Mouse (Mus musculus): Measurements from ENCODE around the gene 4931440F15Rik.

The 4931440F15Rik gene

DNA sequence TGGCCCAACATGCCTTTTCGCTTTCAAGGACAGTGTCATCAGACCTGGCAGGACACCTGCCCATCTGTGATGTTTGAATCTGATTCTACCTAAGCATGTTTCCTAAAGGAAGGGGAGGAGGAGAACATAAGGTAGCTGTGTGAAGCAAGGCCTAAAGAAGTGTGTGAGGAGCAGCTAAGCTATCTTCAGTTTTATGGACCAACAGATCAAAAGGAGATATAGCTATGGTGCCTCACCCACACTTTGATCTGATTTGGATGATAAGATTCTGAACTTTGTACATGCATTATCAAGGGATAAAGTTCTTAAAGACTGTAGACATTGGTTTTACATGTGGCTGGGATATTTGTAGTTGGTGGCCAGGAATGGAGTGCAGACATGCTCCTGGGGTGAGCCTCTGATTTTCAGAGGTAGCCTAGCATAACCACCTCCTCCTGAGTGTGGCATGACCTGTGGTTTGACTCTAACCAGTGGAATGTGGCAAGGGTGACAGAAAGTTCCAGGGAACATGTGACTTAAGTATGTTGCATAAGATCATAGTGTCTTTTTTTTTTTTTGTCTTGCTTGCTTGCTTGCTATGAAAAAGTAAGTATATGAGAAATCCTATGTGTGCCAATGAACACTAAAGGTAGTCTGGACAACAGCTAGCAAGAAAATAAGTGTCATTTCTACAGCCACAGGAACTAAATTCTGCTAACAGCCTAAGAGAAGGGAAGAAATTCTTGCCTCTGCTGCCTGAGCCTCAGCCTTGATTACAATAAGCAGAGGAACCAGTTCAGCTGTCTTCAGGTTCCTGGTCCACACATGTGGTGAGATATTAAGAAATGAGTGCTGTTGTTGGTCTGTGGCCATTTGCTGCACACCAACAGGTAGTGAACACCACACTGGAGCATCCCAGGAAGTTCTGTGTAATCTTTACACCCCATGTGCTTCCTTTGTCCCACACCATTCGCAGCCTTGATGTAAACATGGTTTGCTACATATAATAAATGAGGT is 23.7 kb downstream of the 4931440F15Rik start:
- DNase-seq (ENCODE audit: low spot score in 2 of 2), result no peak

DNA sequence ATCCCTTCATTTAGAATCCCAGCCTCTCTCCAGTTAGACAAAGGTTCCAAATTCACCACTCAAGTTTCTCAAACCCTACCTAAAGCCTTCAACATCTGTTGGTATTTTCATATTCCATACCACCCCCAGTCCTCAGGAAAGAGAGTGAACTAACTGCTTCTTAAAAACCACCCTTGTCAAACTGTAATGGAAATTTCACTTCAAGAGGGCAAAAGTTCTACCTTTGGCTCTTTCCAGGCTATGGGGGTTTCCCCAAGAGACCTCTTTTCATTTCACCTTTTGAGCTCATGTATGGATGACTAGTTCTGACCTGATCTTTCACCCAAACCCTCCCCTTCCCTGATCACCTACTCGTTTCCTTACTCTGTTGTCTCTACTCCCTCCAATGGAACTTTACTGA is 25.6 kb downstream of the 4931440F15Rik start:
- DNase-seq (ENCODE audit: low spot score in 2 of 2), result no peak

- peak in 1 of 2 experiments; percentile 81 for DNase-seq (ENCODE audit: low spot score in 2 of 2)
These were observed 30.4 kb downstream of the 4931440F15Rik start for GRCm38 (mm10) chr11:29795106-29795505.

- DNase-seq (ENCODE audit: low spot score in 2 of 2), result peak in 1 of 2 experiments; percentile 29
These were observed 31.0 kb downstream of the 4931440F15Rik start for GRCm38 (mm10) chr11:29794475-29794874.

DNA sequence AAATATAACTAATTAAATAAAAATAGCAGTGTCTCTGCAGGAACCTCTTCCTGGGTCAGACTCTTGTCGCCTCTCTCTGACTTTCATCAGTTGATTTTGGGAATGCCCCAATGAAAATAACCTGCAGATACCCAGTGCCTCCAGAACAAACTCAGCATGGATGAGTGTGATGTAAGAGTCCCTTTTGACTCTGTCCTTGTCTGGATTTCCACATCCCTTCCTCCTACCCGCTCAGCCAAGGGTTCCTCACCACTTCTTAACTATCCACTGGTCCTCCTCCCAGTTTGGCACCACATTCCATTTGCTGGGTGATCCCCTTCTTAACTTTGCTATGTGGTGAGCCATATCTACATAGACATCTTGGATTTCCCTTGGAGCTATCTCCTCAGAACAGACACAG is 34.7 kb downstream of the 4931440F15Rik start:
- DNase-seq (ENCODE audit: low spot score in 2 of 2), result no peak

DNA sequence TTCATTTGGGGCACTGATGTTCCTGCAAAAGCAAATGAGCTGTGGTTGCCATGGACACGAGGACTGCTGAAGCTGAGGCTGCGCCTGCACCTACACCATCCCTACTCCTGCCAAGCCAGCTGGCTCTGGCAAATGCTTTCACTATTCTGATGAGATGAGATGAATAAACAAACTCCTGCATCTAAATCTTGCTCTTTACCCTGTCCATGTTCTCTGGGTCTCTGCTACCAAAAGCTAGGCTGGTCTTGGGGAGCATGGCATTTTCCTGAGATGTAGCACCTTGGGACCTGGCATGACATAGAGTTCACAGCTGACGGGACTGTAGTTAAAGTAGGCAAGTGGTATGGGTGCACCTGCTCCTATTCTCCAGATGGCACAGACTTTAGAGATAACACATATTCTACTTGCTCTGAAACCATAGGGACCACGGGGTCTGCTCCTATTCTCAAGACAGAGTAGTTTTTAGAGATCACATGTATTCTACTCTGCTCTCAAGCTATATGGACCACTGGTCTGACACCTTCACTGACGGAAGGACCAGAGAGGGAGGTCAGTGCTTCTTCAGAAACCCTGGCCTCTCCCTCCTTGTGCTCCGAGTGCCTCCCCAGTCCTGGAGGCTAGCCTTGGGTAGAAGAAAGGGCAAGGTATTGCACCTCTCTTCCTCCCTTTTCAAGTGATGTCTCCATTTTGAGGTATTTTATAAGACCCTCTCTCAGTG is 36.4 kb downstream of the 4931440F15Rik start:
- DNase-seq (ENCODE audit: low spot score in 2 of 2), result peak; percentile 85 to 92

DNA sequence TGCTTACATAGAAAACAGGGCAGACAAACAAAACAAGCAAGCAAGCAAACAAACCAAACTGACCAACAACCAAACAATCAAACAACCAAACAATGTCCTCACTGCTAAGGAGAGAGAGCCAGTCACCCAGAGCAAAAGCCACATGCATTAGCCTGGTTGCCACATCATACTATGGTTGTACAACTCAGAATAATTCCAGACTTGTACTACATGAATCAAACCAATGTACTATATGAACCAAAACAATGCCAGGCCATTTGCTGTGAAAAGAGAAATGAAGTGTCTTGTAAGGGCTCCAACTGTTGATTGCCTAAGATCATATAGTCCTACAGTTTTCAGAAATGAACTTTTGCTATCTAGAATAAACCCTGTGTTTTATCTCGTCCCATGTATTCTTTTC is 37.0 kb downstream of the 4931440F15Rik start:
- DNase-seq (ENCODE audit: low spot score in 2 of 2), result no peak

DNA sequence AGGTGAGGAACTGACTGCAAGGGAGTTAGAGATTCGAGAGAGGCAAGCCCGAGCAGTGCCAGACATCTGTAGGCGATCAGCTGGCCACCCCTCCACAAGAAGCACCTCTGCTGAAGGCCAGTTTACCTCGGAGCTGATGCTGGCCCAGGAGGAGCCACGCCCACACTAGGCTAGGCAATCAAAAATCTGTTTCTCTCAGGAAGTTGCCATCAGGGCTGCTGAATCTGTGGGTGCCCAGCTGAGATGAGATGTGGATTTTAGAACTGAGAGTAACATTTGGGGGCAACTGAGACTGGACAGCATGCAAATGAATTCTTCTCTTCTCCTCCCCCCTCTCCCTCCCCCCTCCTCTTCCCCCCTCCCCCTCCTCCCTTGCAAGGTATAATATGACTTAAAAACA is 38.0 kb downstream of the 4931440F15Rik start:
- DNase-seq (ENCODE audit: low spot score in 2 of 2), result no peak

- no peak for DNase-seq (ENCODE audit: low spot score in 2 of 2)
These were observed 38.8 kb downstream of the 4931440F15Rik start for GRCm38 (mm10) chr11:29786583-29787219.

GRCm38 (mm10) chr11:29779409-29780026 is 46.0 kb downstream of the 4931440F15Rik start:
- no peak for DNase-seq (ENCODE audit: low spot score in 2 of 2)

- no peak for DNase-seq (ENCODE audit: low spot score in 2 of 2)
These were observed 46.5 kb downstream of the 4931440F15Rik start for GRCm38 (mm10) chr11:29778936-29779335.

DNA sequence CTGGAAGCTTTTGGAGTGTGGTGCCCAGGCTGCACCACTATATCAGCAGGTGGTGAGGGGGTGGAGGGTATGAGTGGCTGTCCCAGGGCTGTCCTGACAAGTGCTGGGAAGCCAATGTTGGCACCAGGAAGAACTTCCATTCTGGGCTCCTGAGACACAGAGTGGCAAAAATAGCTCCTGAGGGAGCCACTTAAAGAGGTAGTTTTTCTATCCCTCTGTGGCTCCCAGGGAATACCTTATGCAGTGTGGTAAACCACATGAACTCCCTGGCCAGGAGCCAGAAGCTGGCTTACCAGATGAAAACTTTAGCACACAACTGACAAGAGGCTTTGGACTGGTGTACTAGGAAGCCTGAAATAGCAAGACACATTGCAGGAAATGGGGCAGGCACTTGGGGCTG is 47.5 kb downstream of the 4931440F15Rik start:
- peak; percentile 69 to 83 for DNase-seq (ENCODE audit: low spot score in 2 of 2)

DNA sequence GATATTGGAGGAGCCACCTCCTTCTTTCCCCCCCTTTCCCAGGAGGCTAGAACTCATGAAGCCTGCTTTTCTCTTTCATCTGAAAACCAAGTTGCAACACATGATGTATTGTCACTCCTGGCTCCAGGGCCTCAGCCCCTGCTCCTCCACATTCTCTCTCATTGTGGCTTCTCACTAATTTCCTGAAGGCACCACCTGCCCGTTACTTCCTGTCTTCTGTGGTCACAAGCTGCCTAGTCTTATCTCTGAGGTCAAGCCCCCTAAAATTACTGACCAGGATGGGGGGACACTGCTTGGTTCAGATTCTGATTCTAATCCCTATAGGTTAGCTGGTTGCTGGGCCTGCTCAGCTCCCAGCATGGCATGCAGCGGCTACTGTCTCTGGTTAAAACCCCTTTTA is 50.7 kb downstream of the 4931440F15Rik start:
- DNase-seq (ENCODE audit: low spot score in 2 of 2), result no peak

- no peak for DNase-seq (ENCODE audit: low spot score in 2 of 2)
These were observed 51.2 kb downstream of the 4931440F15Rik start for GRCm38 (mm10) chr11:29774296-29774695.
